Mouse (Mus musculus): ENCODE data around the gene Myh14. TPM values are rescaled to one million over a fixed set of nuclear protein-coding genes. Genes with fewer than 3 reads are reported as not detected.

Myh14 gene
- total and polyA plus RNA-seq, 3 experiments, result 0.09 to 1.5 (median 0.60) TPM

DNA sequence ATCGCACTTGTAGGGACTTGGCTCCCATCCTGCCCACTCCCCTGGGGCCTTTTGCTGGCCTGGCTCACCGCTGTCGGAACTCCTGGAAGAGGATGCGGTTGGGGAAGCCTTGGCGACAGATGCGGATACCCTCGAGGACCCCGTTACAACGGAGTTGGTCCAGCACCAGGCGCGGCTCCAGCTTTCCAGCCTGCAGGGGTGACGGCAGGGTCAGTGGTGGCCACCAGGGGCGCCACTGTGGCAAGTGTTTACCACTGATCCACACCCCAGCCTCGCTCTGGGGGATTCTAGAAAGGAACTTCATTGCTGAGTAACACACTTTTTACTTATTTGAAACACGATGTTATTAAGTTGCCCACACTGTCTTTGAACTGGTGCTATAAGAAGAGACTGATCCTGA, 37.2 kb downstream of the Myh14 start:
- no peak overlapping the region for H3K4me3 ChIP-seq (replicated peaks in 1 of 3; ENCODE audit: low read depth in 2 of 3, low read length in 2 of 3, poor library complexity in 1 of 3)
- peaks cover 4 to 5% of the 10 kb centered on the region in 2 experiments for H3K4me1 ChIP-seq (ENCODE audit: control insufficient read depth in 1 of 2, insufficient read depth in 2 of 2)
- DNase-seq (ENCODE audit: extremely low read depth), result no peak
- in situ Hi-C loops (cut with MboI; ENCODE audit: low pct_ligation_motif_present, low pct_unique_long_range_greater_than_20kb, low sequenced_read_pairs), result no loop called here
- H3K4me2 ChIP-seq (ENCODE audit: insufficient read depth, low read depth, poor library complexity, severe bottlenecking), result no peak overlapping the region
- no peaks in the 10 kb centered on the region for H3K79me2 ChIP-seq (replicated peaks; ENCODE audit: control insufficient read depth, extremely low read depth, insufficient read depth, poor library complexity, severe bottlenecking)
- H3K27ac ChIP-seq (ENCODE audit: insufficient read depth, low read depth), result no peak overlapping the region
- H3K9ac ChIP-seq (ENCODE audit: insufficient read depth, low read depth), result no peak overlapping the region
- peak; percentile 42 to 52; a peak in 3 of 4 replicates for TF ChIP-seq CTCF (conservative IDR thresholded peaks at IDR 0.05 in 1 of 2, IDR thresholded peaks at IDR 0.05 in 1 of 2; ENCODE audit: low read depth in 2 of 2, low read length in 2 of 2)
- no peak for TF ChIP-seq POLR2AphosphoS2 (IDR thresholded peaks at IDR 0.05; ENCODE audit: low read depth, low read length)
- no peak for TF ChIP-seq ZMIZ1 (IDR thresholded peaks at IDR 0.05; ENCODE audit: low read depth, low read length)
- peaks cover 9% of the 10 kb centered on the region for H3K9me3 ChIP-seq (replicated peaks; ENCODE audit: low read length)
- H3K36me3 ChIP-seq (replicated peaks in 1 of 2; ENCODE audit: control insufficient read depth in 1 of 2, insufficient read depth in 1 of 2, low read length in 1 of 2), result no peaks in the 10 kb centered on the region
- peaks cover 15% of the 10 kb centered on the region for H3K27me3 ChIP-seq (replicated peaks)
- dilution Hi-C loops (cut with MboI; ENCODE audit: extremely low pct_ligation_motif_present, extremely low pct_unique_long_range_greater_than_20kb, low sequenced_read_pairs), result no loop called here

DNA sequence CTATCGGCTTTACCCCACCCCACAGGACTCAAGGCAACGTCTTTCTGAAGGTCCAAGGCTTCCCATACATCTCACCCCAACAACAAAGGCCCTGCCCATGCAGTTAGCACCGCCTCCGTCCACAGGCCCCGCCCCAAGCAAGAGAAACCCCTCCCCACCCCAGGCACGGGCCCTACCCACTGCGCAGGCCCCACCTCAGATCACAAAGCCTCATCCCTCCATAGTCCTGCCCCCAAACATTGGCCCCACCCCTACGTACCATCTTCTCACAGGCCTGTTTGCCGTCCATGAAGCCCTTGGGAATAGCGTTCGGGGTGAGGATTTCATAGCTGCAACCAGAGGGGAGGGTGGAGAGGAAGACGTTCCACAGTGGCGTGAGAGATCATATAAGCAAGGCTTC, 38.0 kb downstream of the Myh14 start:
- in situ Hi-C loops (cut with MboI; ENCODE audit: low pct_ligation_motif_present, low pct_unique_long_range_greater_than_20kb, low sequenced_read_pairs) (no loop called here), dilution Hi-C loops (cut with MboI; ENCODE audit: extremely low pct_ligation_motif_present, extremely low pct_unique_long_range_greater_than_20kb, low sequenced_read_pairs) (no loop called here)
- no peak for DNase-seq (ENCODE audit: extremely low read depth)
- Histone ChIP-seq H3K4me2 (ENCODE audit: insufficient read depth, low read depth, poor library complexity, severe bottlenecking) (no peak overlapping the region), H3K9ac (ENCODE audit: insufficient read depth, low read depth) (no peak overlapping the region), H3K4me3 (replicated peaks in 1 of 3; ENCODE audit: low read depth in 2 of 3, low read length in 2 of 3, poor library complexity in 1 of 3) (no peak overlapping the region), H3K36me3 (replicated peaks in 1 of 2; ENCODE audit: control insufficient read depth in 1 of 2, insufficient read depth in 1 of 2, low read length in 1 of 2) (no peaks in the 10 kb centered on the region), H3K27ac (ENCODE audit: insufficient read depth, low read depth) (no peak overlapping the region), H3K27me3 (replicated peaks) (peaks cover 11% of the 10 kb centered on the region), H3K4me1 (ENCODE audit: control insufficient read depth in 1 of 2, insufficient read depth in 2 of 2) (peaks cover 2 to 5% of the 10 kb centered on the region in 2 experiments; a peak in 3 of 4 replicates), H3K79me2 (replicated peaks; ENCODE audit: control insufficient read depth, extremely low read depth, insufficient read depth, poor library complexity, severe bottlenecking) (no peaks in the 10 kb centered on the region), H3K9me3 (replicated peaks; ENCODE audit: low read length) (peaks cover 9% of the 10 kb centered on the region)
- TF ChIP-seq MAZ (IDR thresholded peaks at IDR 0.05; ENCODE audit: low read depth, low read length), result no peak
- no peak for TF ChIP-seq JUN (IDR thresholded peaks at IDR 0.05; ENCODE audit: insufficient read depth, low read depth, low read length)
- no peak for TF ChIP-seq JUND (conservative IDR thresholded peaks at IDR 0.05; ENCODE audit: low read depth, low read length)
- no peak for TF ChIP-seq MXI1 (IDR thresholded peaks at IDR 0.05; ENCODE audit: low read depth, low read length)
- TF ChIP-seq MEF2A (IDR thresholded peaks at IDR 0.05; ENCODE audit: borderline replicate concordance, low read depth, low read length), result no peak
- TF ChIP-seq ETS1 (conservative IDR thresholded peaks at IDR 0.05; ENCODE audit: low read depth, low read length), result no peak
- TF ChIP-seq IRF4 (IDR thresholded peaks at IDR 0.05; ENCODE audit: low read depth, low read length), result no peak
- TF ChIP-seq HCFC1 (IDR thresholded peaks at IDR 0.05; ENCODE audit: low read depth, low read length), result no peak
- TF ChIP-seq PAX5 (IDR thresholded peaks at IDR 0.05; ENCODE audit: low read length), result no peak

DNA sequence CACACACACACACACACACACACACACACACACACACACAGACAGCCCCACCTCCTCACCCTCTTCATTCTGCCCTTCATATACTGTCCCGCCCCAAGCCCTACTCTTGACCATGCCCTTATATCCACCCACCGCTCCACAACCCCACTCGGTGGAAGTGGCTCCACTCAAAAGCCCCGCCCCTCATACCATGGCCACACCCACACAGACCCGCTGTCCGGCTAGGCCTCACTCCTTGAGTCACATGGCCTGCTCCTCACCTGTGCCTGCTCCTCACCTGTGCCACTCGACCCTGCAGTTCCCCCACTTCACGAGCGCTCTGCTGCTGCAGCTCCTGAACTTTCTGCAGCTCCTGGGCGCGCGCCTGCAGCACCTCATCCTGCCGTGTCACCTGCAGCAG, 40.2 kb downstream of the Myh14 start:
- no peaks in the 10 kb centered on the region for H3K36me3 ChIP-seq (replicated peaks in 1 of 2; ENCODE audit: control insufficient read depth in 1 of 2, insufficient read depth in 1 of 2, low read length in 1 of 2)
- no peak overlapping the region for H3K27ac ChIP-seq (ENCODE audit: insufficient read depth, low read depth)
- peaks cover 5 to 8% of the 10 kb centered on the region in 2 experiments for H3K4me1 ChIP-seq (ENCODE audit: control insufficient read depth in 1 of 2, insufficient read depth in 2 of 2)
- H3K79me2 ChIP-seq (replicated peaks; ENCODE audit: control insufficient read depth, extremely low read depth, insufficient read depth, poor library complexity, severe bottlenecking), result no peaks in the 10 kb centered on the region
- DNase-seq (ENCODE audit: extremely low read depth), result no peak
- TF ChIP-seq MAZ (IDR thresholded peaks at IDR 0.05; ENCODE audit: low read depth, low read length) (no peak), CHD2 (IDR thresholded peaks at IDR 0.05; ENCODE audit: low read length) (no peak), USF1 (IDR thresholded peaks at IDR 0.05; ENCODE audit: low read depth, low read length) (no peak), NELFE (IDR thresholded peaks at IDR 0.05; ENCODE audit: low read depth, low read length) (no peak), MAFK (IDR thresholded peaks at IDR 0.05; ENCODE audit: insufficient replicate concordance, low read length) (no peak)
- H3K27me3 ChIP-seq (replicated peaks), result peaks cover 9% of the 10 kb centered on the region
- H3K9me3 ChIP-seq (replicated peaks; ENCODE audit: low read length), result no peaks in the 10 kb centered on the region
- H3K4me3 ChIP-seq (replicated peaks in 1 of 3; ENCODE audit: low read depth in 2 of 3, low read length in 2 of 3, poor library complexity in 1 of 3), result no peak overlapping the region
- no peak overlapping the region for H3K4me2 ChIP-seq (ENCODE audit: insufficient read depth, low read depth, poor library complexity, severe bottlenecking)
- in situ Hi-C loops (cut with MboI; ENCODE audit: low pct_ligation_motif_present, low pct_unique_long_range_greater_than_20kb, low sequenced_read_pairs) (no loop called here), dilution Hi-C loops (cut with MboI; ENCODE audit: extremely low pct_ligation_motif_present, extremely low pct_unique_long_range_greater_than_20kb, low sequenced_read_pairs) (no loop called here)
- no peak overlapping the region for H3K9ac ChIP-seq (ENCODE audit: insufficient read depth, low read depth)

All from CH12.LX (cell line).